Mouse (Mus musculus): ENCODE data around the gene Krt25. TPM values are rescaled to one million over a fixed set of nuclear protein-coding genes. Genes with fewer than 3 reads are reported as not detected.

The Krt25 gene
- polyA plus RNA-seq, 1 experiment from 2014 or later = not detected

DNA sequence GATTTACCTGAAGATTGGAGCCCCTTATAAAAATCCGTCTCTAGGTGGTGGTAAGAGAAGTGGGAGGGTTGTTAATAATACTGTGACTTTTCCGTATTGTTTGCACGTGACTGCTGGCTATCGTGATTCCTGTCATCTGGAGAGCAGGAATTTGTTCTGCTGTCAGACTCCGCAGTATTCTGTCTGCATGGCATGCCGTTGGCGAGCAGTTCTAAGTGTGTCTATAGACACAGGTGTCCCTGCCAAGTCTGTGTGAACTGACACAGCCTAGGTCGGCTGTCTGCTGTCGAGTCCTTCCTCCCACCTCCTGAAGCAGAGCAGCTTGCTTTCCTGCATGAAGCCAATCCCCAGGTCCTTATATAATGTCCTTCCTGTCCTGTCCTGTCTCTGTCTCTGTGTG, 3.6 kb downstream of the Krt25 start:
- H3K4me2 ChIP-seq (replicated peaks) = no peak overlapping the region
- H3K27ac ChIP-seq (replicated peaks) = no peak overlapping the region
- no peak for ATAC-seq (ENCODE audit: low FRiP score, low read depth)
- H3K4me3 ChIP-seq = no peak overlapping the region
- H3K9me3 ChIP-seq = no peaks in the 10 kb centered on the region
- H3K9ac ChIP-seq (replicated peaks) = no peak overlapping the region
- 82% methylated on average over 9 of the region's 9 CpGs for WGBS
- H3K4me1 ChIP-seq = no peaks in the 10 kb centered on the region
- H3K27me3 ChIP-seq = no peaks in the 10 kb centered on the region
- no peaks in the 10 kb centered on the region for H3K36me3 ChIP-seq

DNA sequence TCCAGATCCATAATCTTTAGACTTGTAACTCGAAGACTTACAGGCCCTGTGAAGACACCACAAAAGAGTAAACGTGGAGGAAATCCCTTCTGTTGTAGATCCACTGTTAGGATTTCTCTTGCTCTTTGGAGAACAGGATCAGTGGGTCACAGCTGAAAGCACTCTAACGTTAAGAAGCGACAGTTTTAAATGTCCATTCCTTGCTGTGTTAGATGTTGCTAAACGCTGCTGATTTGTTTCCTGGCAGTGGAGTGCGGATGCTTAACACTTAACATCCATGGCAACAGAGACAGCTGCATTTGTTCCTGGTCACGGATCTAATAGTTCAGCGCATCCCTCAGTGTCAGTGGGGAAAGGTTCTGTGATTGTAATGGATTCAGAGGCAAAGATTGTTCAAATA, 6.2 kb downstream of the Krt25 start:
- Histone ChIP-seq H3K36me3 (no peaks in the 10 kb centered on the region), H3K27me3 (no peaks in the 10 kb centered on the region), H3K27ac (replicated peaks) (no peak overlapping the region), H3K4me2 (replicated peaks) (no peak overlapping the region), H3K4me3 (no peak overlapping the region), H3K9ac (replicated peaks) (no peak overlapping the region), H3K4me1 (no peaks in the 10 kb centered on the region), H3K9me3 (no peaks in the 10 kb centered on the region)
- no peak for ATAC-seq (ENCODE audit: low FRiP score, low read depth)
- 48% methylated on average over 8 of the region's 8 CpGs for WGBS

DNA sequence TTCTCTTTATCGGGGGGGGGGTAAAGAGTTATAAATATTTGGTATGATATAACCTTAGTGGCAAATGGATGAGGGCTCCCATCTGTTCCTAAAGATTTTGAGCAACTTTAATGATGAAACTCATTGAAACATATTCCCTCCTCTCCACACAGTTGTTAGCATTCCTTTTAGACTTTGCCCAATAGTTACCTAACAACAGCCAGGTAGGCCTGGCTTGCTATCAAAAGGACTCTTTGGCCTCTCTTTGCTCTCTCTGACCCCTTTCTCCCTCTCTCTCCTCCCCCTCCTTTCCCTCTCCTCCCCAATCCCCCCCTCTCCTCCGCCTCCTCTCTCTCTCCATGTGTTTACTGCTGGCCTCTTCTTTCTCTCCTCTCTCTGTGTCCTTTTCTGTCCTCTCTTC, 8.2 kb downstream of the Krt25 start:
- H3K9me3 ChIP-seq = no peaks in the 10 kb centered on the region
- ATAC-seq (ENCODE audit: low FRiP score, low read depth) = no peak
- no peak overlapping the region for H3K9ac ChIP-seq (replicated peaks)
- H3K4me1 ChIP-seq = no peaks in the 10 kb centered on the region
- H3K4me3 ChIP-seq = no peak overlapping the region
- WGBS = 90% methylated on average over 2 of the region's 2 CpGs
- no peaks in the 10 kb centered on the region for H3K36me3 ChIP-seq
- no peak overlapping the region for H3K27ac ChIP-seq (replicated peaks)
- H3K4me2 ChIP-seq (replicated peaks) = no peak overlapping the region
- no peaks in the 10 kb centered on the region for H3K27me3 ChIP-seq

DNA sequence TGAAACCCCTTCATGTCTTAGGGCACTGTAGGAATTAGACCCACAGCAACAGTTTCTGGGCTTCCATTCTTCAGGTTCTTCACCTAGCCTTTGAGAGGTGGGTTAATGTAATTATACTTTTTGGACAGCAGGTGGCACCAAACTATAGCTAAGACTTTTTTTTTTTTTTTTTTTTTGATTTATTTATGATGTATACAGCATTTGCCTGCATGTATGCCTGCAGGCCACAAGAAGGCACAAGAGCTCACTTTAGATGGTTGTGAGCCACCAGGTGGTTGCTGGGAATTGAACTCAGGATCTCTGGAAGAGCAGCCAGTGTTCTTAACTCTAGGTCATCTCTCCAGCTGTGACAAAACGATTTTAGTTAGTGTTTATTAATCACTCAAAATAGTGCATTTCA, 11.9 kb downstream of the Krt25 start:
- 93% methylated on average over 1 of the region's 1 CpGs for WGBS
- H3K9ac ChIP-seq (replicated peaks) = no peak overlapping the region
- H3K27me3 ChIP-seq = no peaks in the 10 kb centered on the region
- no peak overlapping the region for H3K27ac ChIP-seq (replicated peaks)
- H3K9me3 ChIP-seq = no peaks in the 10 kb centered on the region
- H3K4me1 ChIP-seq = no peaks in the 10 kb centered on the region
- no peak overlapping the region for H3K4me2 ChIP-seq (replicated peaks)
- no peaks in the 10 kb centered on the region for H3K36me3 ChIP-seq
- no peak for ATAC-seq (ENCODE audit: low FRiP score, low read depth)
- no peak overlapping the region for H3K4me3 ChIP-seq

DNA sequence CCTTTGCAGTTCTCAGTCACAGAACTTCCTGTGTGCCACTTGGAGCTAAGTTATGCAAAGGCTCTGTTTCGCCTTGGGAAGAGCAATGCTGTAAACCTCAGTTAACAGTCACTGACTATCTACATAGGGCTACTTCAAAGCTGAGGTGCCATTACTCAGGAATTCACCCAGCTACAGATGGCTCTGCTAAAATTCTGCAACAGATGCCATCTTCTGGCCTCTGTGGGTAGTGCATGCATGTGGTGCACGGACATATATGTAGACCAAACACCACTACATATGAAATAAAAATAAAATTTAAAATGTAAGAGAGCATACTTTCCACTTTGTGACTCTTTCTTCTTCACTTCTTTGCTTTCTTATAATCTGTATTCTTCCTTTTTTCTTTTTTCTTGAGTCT, 15.2 kb downstream of the Krt25 start:
- no peak overlapping the region for H3K27ac ChIP-seq (replicated peaks)
- H3K36me3 ChIP-seq = no peaks in the 10 kb centered on the region
- no peak overlapping the region for H3K9ac ChIP-seq (replicated peaks)
- H3K4me1 ChIP-seq = no peaks in the 10 kb centered on the region
- no peak overlapping the region for H3K4me3 ChIP-seq
- no peaks in the 10 kb centered on the region for H3K9me3 ChIP-seq
- ATAC-seq (ENCODE audit: low FRiP score, low read depth) = no peak
- H3K4me2 ChIP-seq (replicated peaks) = no peak overlapping the region
- WGBS = 26% methylated on average over 2 of the region's 2 CpGs
- H3K27me3 ChIP-seq = no peaks in the 10 kb centered on the region

GRCm38 (mm10) chr11:99295039-99295438, 27.7 kb downstream of the Krt25 start:
- Histone ChIP-seq H3K27me3 (no peaks in the 10 kb centered on the region), H3K9ac (replicated peaks) (no peak overlapping the region), H3K4me3 (no peak overlapping the region), H3K9me3 (no peaks in the 10 kb centered on the region), H3K4me2 (replicated peaks) (no peak overlapping the region), H3K4me1 (no peaks in the 10 kb centered on the region), H3K27ac (replicated peaks) (no peak overlapping the region), H3K36me3 (no peaks in the 10 kb centered on the region)
- 72% methylated on average over 5 of the region's 5 CpGs for WGBS
- ATAC-seq (ENCODE audit: low FRiP score, low read depth) = no peak

- H3K36me3 ChIP-seq = no peaks in the 10 kb centered on the region
- H3K9ac ChIP-seq (replicated peaks) = no peak overlapping the region
- no peaks in the 10 kb centered on the region for H3K9me3 ChIP-seq
- H3K27ac ChIP-seq (replicated peaks) = no peak overlapping the region
- no peak for ATAC-seq (ENCODE audit: low FRiP score, low read depth)
- no peaks in the 10 kb centered on the region for H3K4me1 ChIP-seq
- H3K4me2 ChIP-seq (replicated peaks) = no peak overlapping the region
- no peak overlapping the region for H3K4me3 ChIP-seq
- WGBS = 58% methylated on average over 5 of the region's 5 CpGs
- no peaks in the 10 kb centered on the region for H3K27me3 ChIP-seq
Measured at GRCm38 (mm10) chr11:99292846-99293245, 29.9 kb downstream of the Krt25 start.

GRCm38 (mm10) chr11:99284833-99285312, 37.9 kb downstream of the Krt25 start, which contains the start of gene Krt24:
Gene Krt24, minus strand, starts transcription at chr11:99285262.
- Histone ChIP-seq H3K27me3 (no peaks in the 10 kb centered on the region), H3K27ac (replicated peaks) (no peak within 1 kb of the TSS), H3K4me2 (replicated peaks) (no peak within 1 kb of the TSS), H3K9me3 (no peaks in the 10 kb centered on the region), H3K4me3 (no peak within 1 kb of the TSS), H3K4me1 (no peaks in the 10 kb centered on the region), H3K9ac (replicated peaks) (no peak within 1 kb of the TSS), H3K36me3 (no peaks in the 10 kb centered on the region)
- 45% methylated on average over 11 of the region's 11 CpGs for WGBS
- ATAC-seq (ENCODE audit: low FRiP score, low read depth) = no peak

GRCm38 (mm10) chr11:99284011-99284410, 38.7 kb downstream of the Krt25 start:
- H3K4me1 ChIP-seq = no peaks in the 10 kb centered on the region
- no peak overlapping the region for H3K9ac ChIP-seq (replicated peaks)
- 73% methylated on average over 5 of the region's 5 CpGs for WGBS
- H3K9me3 ChIP-seq = no peaks in the 10 kb centered on the region
- H3K4me3 ChIP-seq = no peak overlapping the region
- H3K27ac ChIP-seq (replicated peaks) = no peak overlapping the region
- no peak overlapping the region for H3K4me2 ChIP-seq (replicated peaks)
- no peak for ATAC-seq (ENCODE audit: low FRiP score, low read depth)
- no peaks in the 10 kb centered on the region for H3K36me3 ChIP-seq
- no peaks in the 10 kb centered on the region for H3K27me3 ChIP-seq

DNA sequence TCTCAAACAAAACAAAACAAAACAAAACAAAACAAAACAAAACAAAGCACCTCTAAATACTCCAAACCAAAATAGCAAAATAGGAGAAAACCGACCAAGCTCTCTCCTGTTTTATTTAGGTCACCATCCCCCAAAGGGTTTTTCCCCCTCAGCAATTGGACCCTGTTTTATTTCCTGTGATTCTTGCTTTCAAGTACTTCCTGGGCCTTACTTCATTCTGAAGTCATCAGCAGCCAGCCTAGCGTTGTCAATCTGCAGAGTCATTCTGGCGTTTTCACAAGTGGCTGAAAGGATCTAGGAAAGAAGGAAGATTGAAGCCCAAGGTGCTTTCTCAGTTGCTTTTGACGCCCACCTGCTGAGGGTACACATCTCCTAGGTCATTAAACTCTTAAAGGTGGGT, 39.4 kb downstream of the Krt25 start:
- Histone ChIP-seq H3K4me3 (no peak overlapping the region), H3K27me3 (no peaks in the 10 kb centered on the region), H3K4me1 (no peaks in the 10 kb centered on the region), H3K4me2 (replicated peaks) (no peak overlapping the region), H3K9me3 (no peaks in the 10 kb centered on the region), H3K36me3 (no peaks in the 10 kb centered on the region), H3K27ac (replicated peaks) (no peak overlapping the region), H3K9ac (replicated peaks) (no peak overlapping the region)
- ATAC-seq (ENCODE audit: low FRiP score, low read depth) = no peak
- WGBS = 70% methylated on average over 4 of the region's 4 CpGs

DNA sequence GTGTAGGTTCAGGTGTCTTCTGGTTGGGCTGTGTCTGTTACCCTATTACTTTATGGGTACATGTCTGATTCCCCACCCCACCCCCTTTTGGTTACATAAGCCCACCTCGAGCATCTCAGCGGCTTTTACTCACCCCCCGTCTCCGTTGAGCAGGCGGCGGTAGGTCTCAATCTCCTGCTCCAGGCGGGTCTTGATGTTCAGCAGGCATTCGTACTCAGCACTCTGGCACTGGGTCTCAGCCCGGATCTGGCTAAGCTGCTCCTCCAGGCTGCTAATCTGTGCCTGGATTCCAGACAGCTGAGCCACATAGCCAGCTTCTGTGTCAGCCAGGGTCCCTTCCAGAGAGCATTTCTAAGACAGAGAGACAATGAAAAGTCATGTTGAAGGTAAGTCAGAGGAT, 41.6 kb downstream of the Krt25 start:
- WGBS = 77% methylated on average over 9 of the region's 9 CpGs
- H3K4me2 ChIP-seq (replicated peaks) = no peak overlapping the region
- no peak overlapping the region for H3K9ac ChIP-seq (replicated peaks)
- no peaks in the 10 kb centered on the region for H3K36me3 ChIP-seq
- H3K27ac ChIP-seq (replicated peaks) = no peak overlapping the region
- no peak overlapping the region for H3K4me3 ChIP-seq
- H3K27me3 ChIP-seq = no peaks in the 10 kb centered on the region
- H3K9me3 ChIP-seq = no peaks in the 10 kb centered on the region
- no peaks in the 10 kb centered on the region for H3K4me1 ChIP-seq
- no peak for ATAC-seq (ENCODE audit: low FRiP score, low read depth)

GRCm38 (mm10) chr11:99279986-99280385, 42.8 kb downstream of the Krt25 start:
- no peak for ATAC-seq (ENCODE audit: low FRiP score, low read depth)
- no peaks in the 10 kb centered on the region for H3K27me3 ChIP-seq
- no peak overlapping the region for H3K9ac ChIP-seq (replicated peaks)
- H3K27ac ChIP-seq (replicated peaks) = no peak overlapping the region
- H3K9me3 ChIP-seq = no peaks in the 10 kb centered on the region
- no peaks in the 10 kb centered on the region for H3K36me3 ChIP-seq
- H3K4me1 ChIP-seq = no peaks in the 10 kb centered on the region
- no peak overlapping the region for H3K4me2 ChIP-seq (replicated peaks)
- no peak overlapping the region for H3K4me3 ChIP-seq
- WGBS = 81% methylated on average over 5 of the region's 5 CpGs

DNA sequence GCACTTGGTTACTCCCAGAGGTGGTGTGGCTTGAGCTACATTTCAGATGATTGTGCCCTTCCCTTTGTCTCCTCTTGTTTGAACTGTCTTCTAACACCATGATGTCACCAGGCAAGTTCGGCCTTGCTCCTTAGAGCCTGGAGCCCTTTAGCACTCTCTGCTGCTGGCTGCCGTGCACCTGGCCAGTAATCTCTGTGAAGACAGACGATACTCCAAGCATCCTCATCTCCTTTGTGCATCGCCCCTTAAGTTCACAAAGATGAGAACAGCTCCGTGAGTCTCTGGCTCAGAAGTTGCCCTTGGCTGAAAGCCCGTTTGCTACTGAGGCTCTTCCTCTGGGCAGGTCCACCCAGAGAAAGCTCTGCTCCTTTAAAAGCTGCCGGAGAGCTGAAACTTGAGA, 46.0 kb downstream of the Krt25 start:
- ATAC-seq (ENCODE audit: low FRiP score, low read depth) = no peak
- H3K4me2 ChIP-seq (replicated peaks) = no peak overlapping the region
- H3K27ac ChIP-seq (replicated peaks) = no peak overlapping the region
- no peaks in the 10 kb centered on the region for H3K9me3 ChIP-seq
- no peaks in the 10 kb centered on the region for H3K36me3 ChIP-seq
- H3K9ac ChIP-seq (replicated peaks) = no peak overlapping the region
- no peaks in the 10 kb centered on the region for H3K4me1 ChIP-seq
- WGBS = 69% methylated on average over 7 of the region's 7 CpGs
- H3K4me3 ChIP-seq = no peak overlapping the region
- H3K27me3 ChIP-seq = no peaks in the 10 kb centered on the region
